Mouse (Mus musculus) testis, adult 2 months (tissue): ENCODE measurements around the gene Atg16l2.

Source experiments
- CTCF ChIP-seq: fragments of 200-500 bp; IDR thresholded peaks from 2 replicates; pipeline ENCODE4 v1.5.1; 2012; ENCODE audit warnings: low read depth, mild to moderate bottlenecking, inconsistent platforms, low read length, moderate library complexity; ENCODE audit not compliant: control insufficient read depth, insufficient read depth, insufficient replicate concordance
- POLR2A ChIP-seq: fragments of 200-500 bp; IDR thresholded peaks from 2 replicates; pipeline ENCODE4 v1.6.1; 2012; ENCODE audit warnings: low read depth, mild to moderate bottlenecking, inconsistent platforms, low read length, moderate library complexity; ENCODE audit not compliant: control insufficient read depth

- no peak for TF ChIP-seq POLR2A
- no peak for TF ChIP-seq CTCF
Observed at GRCm38 (mm10) chr7:101292086-101292485, 10.0 kb downstream of the Atg16l2 start.
